Comparison of ENCODE assay signal across 10 mouse cellular contexts in genomic region chr5:113461582-113461981, GRCm38 (mm10). TPM values are rescaled to one million over a fixed set of nuclear protein-coding genes. Genes with fewer than 3 reads are reported as not detected.
DNase-seq lines count a peak whose midpoint lies in the region; ATAC-seq and TF ChIP-seq lines count a peak whose summit lies in the region.
"Had no signal": no experiment of that assay in that cellular context is flagged by ENCODE, and none has a peak within 500 bp of the region (broad histone marks: within the 10 kb centered on the region; RNA-seq: fewer than 3 reads in every experiment).

No protein-coding gene starts in this region.

- no peak for TF ChIP-seq CTCF in ES-Bruce4 (IDR thresholded peaks at IDR 0.05; ENCODE audit: low read depth, low read length)
- no peak for TF ChIP-seq CTCF in liver, postnatal 0 days (IDR thresholded peaks at IDR 0.05; ENCODE audit: low read depth)

- H3K9ac ChIP-seq in heart, embryonic 12.5 days = no peak overlapping the region
- 0 out of 2 replicates have a peak overlapping the region, but pooled peaks have one; percentile 20 for H3K9ac ChIP-seq in ES-Bruce4 (ENCODE audit: low read depth, poor library complexity, severe bottlenecking)
- H3K9ac ChIP-seq in limb, embryonic 13.5 days = no peak overlapping the region
- no peak overlapping the region for H3K9ac ChIP-seq in liver, postnatal 0 days (replicated peaks)
- H3K9ac ChIP-seq: liver, embryonic 15.5 days had no signal

- ATAC-seq in heart, embryonic 12.5 days (ENCODE audit: insufficient number of reproducible peaks, low FRiP score) = no peak
- no peak for ATAC-seq in limb, embryonic 13.5 days (ENCODE audit: low FRiP score, low read depth)
- no peak for ATAC-seq in liver, postnatal 0 days
- no peak for ATAC-seq in megakaryocyte-erythroid progenitor cell, adult 5-6 weeks (replicated peaks; ENCODE audit: low FRiP score, low TSS enrichment, poor library complexity, severe bottlenecking)
- ATAC-seq: intestine, embryonic 16.5 days had no signal

- no peak for TF ChIP-seq EP300 in ES-Bruce4 (IDR thresholded peaks at IDR 0.05; ENCODE audit: insufficient read depth, low read depth, low read length)
- no peak for TF ChIP-seq EP300 in liver, postnatal 0 days (IDR thresholded peaks at IDR 0.05; ENCODE audit: low read depth)

- DNase-seq in heart, postnatal 4 days = no peak
- no peak for DNase-seq in forebrain, embryonic 10.5 days (ENCODE audit: extremely low spot score, low spot score)
- no peak for DNase-seq in adrenal gland, postnatal 10 days
- no peak for DNase-seq in liver, postnatal 0 days

- no peaks in the 10 kb centered on the region for H3K9me3 ChIP-seq in heart, embryonic 12.5 days (replicated peaks)
- no peaks in the 10 kb centered on the region for H3K9me3 ChIP-seq in ES-Bruce4 (replicated peaks; ENCODE audit: control insufficient read depth, insufficient read depth, low read length, poor library complexity, severe bottlenecking)
- H3K9me3 ChIP-seq in forebrain, embryonic 10.5 days = no peaks in the 10 kb centered on the region
- peaks cover 7% of the 10 kb centered on the region for H3K9me3 ChIP-seq in limb, embryonic 13.5 days
- H3K9me3 ChIP-seq in liver, postnatal 0 days (ENCODE audit: low read length) = no peaks in the 10 kb centered on the region
- H3K9me3 ChIP-seq: liver, embryonic 15.5 days had no signal

- TF ChIP-seq POLR2A in ES-Bruce4 (IDR thresholded peaks at IDR 0.05; ENCODE audit: insufficient read depth, low read length) = no peak

- WGBS in heart, embryonic 12.5 days = 21% methylated on average over 16 of the region's 16 CpGs
- 29% methylated on average over 16 of the region's 16 CpGs for WGBS in forebrain, embryonic 10.5 days
- 12% methylated on average over 16 of the region's 16 CpGs for WGBS in limb, embryonic 13.5 days
- 23% methylated on average over 16 of the region's 16 CpGs for WGBS in liver, postnatal 0 days (ENCODE audit: insufficient replicate concordance)

- peak overlapping the region; percentile 25; the same call in 1 of the 2 replicates for H3K4me2 ChIP-seq in heart, embryonic 12.5 days
- peak overlapping the region; percentile 52 for H3K4me2 ChIP-seq in limb, embryonic 13.5 days (replicated peaks)
- no peak overlapping the region for H3K4me2 ChIP-seq in liver, postnatal 0 days (ENCODE audit: low read depth, low read length)
- H3K4me2 ChIP-seq: liver, embryonic 15.5 days had no signal

- H3K4me1 ChIP-seq in heart, embryonic 12.5 days (replicated peaks) = no peaks in the 10 kb centered on the region
- H3K4me1 ChIP-seq in ES-Bruce4 (ENCODE audit: control insufficient read depth, insufficient read depth, low read length) = peaks cover 3% of the 10 kb centered on the region
- peaks cover 36% of the 10 kb centered on the region for H3K4me1 ChIP-seq in forebrain, embryonic 10.5 days
- H3K4me1 ChIP-seq in limb, embryonic 13.5 days = peaks cover 27% of the 10 kb centered on the region
- no peaks in the 10 kb centered on the region for H3K4me1 ChIP-seq in liver, postnatal 0 days (ENCODE audit: insufficient read depth)
- H3K4me1 ChIP-seq: liver, embryonic 15.5 days had no signal

- H3K27ac ChIP-seq in heart, embryonic 12.5 days (ENCODE audit: poor library complexity, severe bottlenecking) = no peak overlapping the region
- no peak overlapping the region for H3K27ac ChIP-seq in ES-Bruce4 (ENCODE audit: insufficient read depth, low read length)
- peak overlapping the region; percentile 53; the same call in 1 of the 2 replicates for H3K27ac ChIP-seq in forebrain, embryonic 10.5 days
- no peak overlapping the region for H3K27ac ChIP-seq in limb, embryonic 13.5 days
- no peak overlapping the region for H3K27ac ChIP-seq in liver, postnatal 0 days (ENCODE audit: low read depth)
- H3K27ac ChIP-seq: liver, embryonic 15.5 days had no signal

- H3K4me3 ChIP-seq in heart, embryonic 12.5 days = no peak overlapping the region
- peak overlapping the region; percentile 13 for H3K4me3 ChIP-seq in ES-Bruce4 (ENCODE audit: low read depth, low read length)
- H3K4me3 ChIP-seq in forebrain, embryonic 10.5 days = peak overlapping the region; percentile 44
- peak overlapping the region; percentile 22 for H3K4me3 ChIP-seq in limb, embryonic 13.5 days
- no peak overlapping the region for H3K4me3 ChIP-seq in liver, postnatal 0 days (ENCODE audit: low read depth, low read length)
- H3K4me3 ChIP-seq: liver, embryonic 15.5 days had no signal

- H3K27me3 ChIP-seq in heart, embryonic 12.5 days (replicated peaks) = peaks cover 56% of the 10 kb centered on the region
- no peaks in the 10 kb centered on the region for H3K27me3 ChIP-seq in ES-Bruce4 (ENCODE audit: control insufficient read depth, insufficient read depth, low read length, poor library complexity, severe bottlenecking)
- H3K27me3 ChIP-seq in forebrain, embryonic 10.5 days (ENCODE audit: poor library complexity, severe bottlenecking) = peaks cover 70% of the 10 kb centered on the region
- peaks cover 44% of the 10 kb centered on the region for H3K27me3 ChIP-seq in limb, embryonic 13.5 days
- H3K27me3 ChIP-seq in liver, postnatal 0 days (ENCODE audit: insufficient read depth, low read length) = peaks cover 5% of the 10 kb centered on the region; the same call in 1 of the 2 replicates

- H3K36me3 ChIP-seq in heart, embryonic 12.5 days = no peaks in the 10 kb centered on the region
- no peaks in the 10 kb centered on the region for H3K36me3 ChIP-seq in ES-Bruce4 (ENCODE audit: control insufficient read depth, insufficient read depth, low read length, poor library complexity, severe bottlenecking)
- H3K36me3 ChIP-seq in forebrain, embryonic 10.5 days (replicated peaks) = no peaks in the 10 kb centered on the region
- no peaks in the 10 kb centered on the region for H3K36me3 ChIP-seq in limb, embryonic 13.5 days
- no peaks in the 10 kb centered on the region for H3K36me3 ChIP-seq in liver, postnatal 0 days (replicated peaks; ENCODE audit: insufficient read depth, low read length)
- H3K36me3 ChIP-seq: liver, embryonic 15.5 days had no signal

RNA-seq across cellular contexts. Expression of gene Wscd2, which starts 28.6 kb away (rescaled TPM):
- polyA plus RNA-seq in heart, embryonic 12.5 days (2016; fragmentation: Nextera tagmentation; extraction: Ambion mirVana) = 5.4 TPM in 2 replicates
- 1 to 10 TPM; 1.1 to 1.3 TPM for total RNA-seq in heart, postnatal 4 days (2021)
- 2.3 and 3.1 TPM in 2 replicates for polyA plus RNA-seq in ES-Bruce4 (2011; ENCODE audit: insufficient read depth, insufficient read length, low read depth, missing spikeins)
- polyA plus RNA-seq in forebrain, embryonic 10.5 days (2016; fragmentation: Nextera tagmentation; extraction: Ambion mirVana) = 3.9 and 4.5 TPM in 2 replicates
- 7.0 and 7.1 TPM in 2 replicates for polyA plus RNA-seq in limb, embryonic 13.5 days (2015; fragmentation: Nextera tagmentation; extraction: Ambion mirVana)
- 1 to 10 TPM; 6.5 to 6.7 TPM for total RNA-seq in adrenal gland, postnatal 10 days (2021)
- polyA plus RNA-seq in liver, postnatal 0 days (2015; fragmentation: Nextera tagmentation; extraction: Ambion mirVana) = 0.04 TPM in 1 of 2 replicates, not detected in the other
- not detected in 2 replicates for total RNA-seq in megakaryocyte-erythroid progenitor cell, adult 5-6 weeks (2014; fragmentation: Nextera tagmentation)
- not detected in 2 replicates for total RNA-seq in megakaryocyte-erythroid progenitor cell, adult 5-6 weeks (2017)

Comparison
In these comparisons a context has a peak if more than half of its experiments do, and no peak if none do; other contexts are left out.
1. H3K4me3 ChIP-seq: peak in ES-Bruce4 (single experiment), forebrain, embryonic 10.5 days (single experiment) and limb, embryonic 13.5 days (single experiment); none in heart, embryonic 12.5 days (single experiment) and liver, postnatal 0 days (single experiment).